Comparison of ENCODE assay signal across 24 mouse cellular contexts in genomic region chr9:67092210-67092609, GRCm38 (mm10). TPM values are rescaled to one million over a fixed set of nuclear protein-coding genes. Genes with fewer than 3 reads are reported as not detected.
DNase-seq lines count a peak whose midpoint lies in the region; ATAC-seq and TF ChIP-seq lines count a peak whose summit lies in the region.
"Had no signal": no experiment of that assay in that cellular context is flagged by ENCODE, and none has a peak within 500 bp of the region (broad histone marks: within the 10 kb centered on the region; RNA-seq: fewer than 3 reads in every experiment).

No protein-coding gene starts in this region.

- H3K9me3 ChIP-seq in forebrain, embryonic 11.5 days (ENCODE audit: control insufficient read depth, low read length), result no peaks in the 10 kb centered on the region
- H3K9me3 ChIP-seq in forebrain, postnatal 0 days (ENCODE audit: low read length), result no peaks in the 10 kb centered on the region
- H3K9me3 ChIP-seq in kidney, embryonic 14.5 days (ENCODE audit: control insufficient read depth, low read length), result no peaks in the 10 kb centered on the region
- no peaks in the 10 kb centered on the region for H3K9me3 ChIP-seq in embryonic facial prominence, embryonic 10.5 days
- H3K9me3 ChIP-seq in limb, embryonic 10.5 days (replicated peaks), result no peaks in the 10 kb centered on the region
- no peaks in the 10 kb centered on the region for H3K9me3 ChIP-seq in midbrain, embryonic 11.5 days (ENCODE audit: control insufficient read depth, low read length)
- H3K9me3 ChIP-seq: forebrain, embryonic 15.5 days; liver, embryonic 13.5 days; lung, embryonic 15.5 days; midbrain, embryonic 10.5 days; neural tube, embryonic 12.5 days; stomach, embryonic 15.5 days had no signal

- no peak overlapping the region for H3K4me2 ChIP-seq in forebrain, embryonic 11.5 days (ENCODE audit: low read depth, low read length, severe bottlenecking)
- no peak overlapping the region for H3K4me2 ChIP-seq in forebrain, postnatal 0 days (ENCODE audit: low read depth)
- no peak overlapping the region for H3K4me2 ChIP-seq in kidney, embryonic 14.5 days (replicated peaks; ENCODE audit: low read depth, low read length)
- H3K4me2 ChIP-seq in midbrain, embryonic 11.5 days, result no peak overlapping the region
- H3K4me2 ChIP-seq: forebrain, embryonic 15.5 days; liver, embryonic 13.5 days; lung, embryonic 15.5 days; neural tube, embryonic 12.5 days; stomach, embryonic 15.5 days had no signal

- no peak for TF ChIP-seq CTCF in forebrain, postnatal 0 days (IDR thresholded peaks at IDR 0.05; ENCODE audit: low read depth)

- peak; percentile 29 for DNase-seq in forebrain, embryonic 11.5 days (ENCODE audit: low spot score)
- no peak for DNase-seq in forebrain, postnatal 0 days
- DNase-seq in kidney, adult 11 months, result no peak
- no peak for DNase-seq in embryonic facial prominence, embryonic 10.5 days (ENCODE audit: low spot score)
- DNase-seq in limb, embryonic 10.5 days (ENCODE audit: low spot score), result peak; percentile 23
- DNase-seq in thymus, postnatal 36 days, result no peak
- DNase-seq in midbrain, embryonic 11.5 days (ENCODE audit: low spot score, missing footprints), result no peak
- DNase-seq: adrenal gland, postnatal 10 days; cerebellum, adult 9-11 months; heart, postnatal 4 days; kidney, postnatal 14 days; liver, embryonic 13.5 days; thymus, adult 2 months had no signal

- no peak overlapping the region for H3K27ac ChIP-seq in forebrain, embryonic 11.5 days (ENCODE audit: low read depth, low read length)
- H3K27ac ChIP-seq in forebrain, postnatal 0 days (ENCODE audit: low read depth, low read length), result no peak overlapping the region
- peak overlapping the region; percentile 30; the same call in 1 of the 2 replicates for H3K27ac ChIP-seq in kidney, embryonic 14.5 days (ENCODE audit: low read depth, low read length)
- H3K27ac ChIP-seq in embryonic facial prominence, embryonic 10.5 days (replicated peaks), result peak overlapping the region; percentile 51
- 0 out of 2 replicates have a peak overlapping the region, but pooled peaks have one; percentile 25 for H3K27ac ChIP-seq in limb, embryonic 10.5 days
- no peak overlapping the region for H3K27ac ChIP-seq in midbrain, embryonic 11.5 days (ENCODE audit: low read depth, low read length)
- H3K27ac ChIP-seq: forebrain, embryonic 15.5 days; hindbrain, postnatal 0 days; liver, embryonic 13.5 days; lung, embryonic 15.5 days; macrophage; midbrain, embryonic 10.5 days; neural tube, embryonic 12.5 days had no signal

- H3K9ac ChIP-seq in forebrain, embryonic 11.5 days (ENCODE audit: low read length), result no peak overlapping the region
- H3K9ac ChIP-seq in forebrain, postnatal 0 days, result no peak overlapping the region
- H3K9ac ChIP-seq in kidney, embryonic 14.5 days (ENCODE audit: low read depth, low read length), result no peak overlapping the region
- no peak overlapping the region for H3K9ac ChIP-seq in midbrain, embryonic 11.5 days (ENCODE audit: low read length)
- H3K9ac ChIP-seq: forebrain, embryonic 15.5 days; liver, embryonic 13.5 days; lung, embryonic 15.5 days; neural tube, embryonic 12.5 days; stomach, embryonic 15.5 days had no signal

- no peak overlapping the region for H3K4me3 ChIP-seq in forebrain, embryonic 11.5 days (ENCODE audit: low read depth, low read length)
- no peak overlapping the region for H3K4me3 ChIP-seq in forebrain, postnatal 0 days (ENCODE audit: low read depth, low read length)
- no peak overlapping the region for H3K4me3 ChIP-seq in kidney, embryonic 14.5 days (ENCODE audit: low read length)
- H3K4me3 ChIP-seq in embryonic facial prominence, embryonic 10.5 days, result no peak overlapping the region
- H3K4me3 ChIP-seq in limb, embryonic 10.5 days, result no peak overlapping the region
- no peak overlapping the region for H3K4me3 ChIP-seq in midbrain, embryonic 11.5 days (ENCODE audit: low read depth, low read length)
- H3K4me3 ChIP-seq: erythroblast, embryonic 14.5 days; forebrain, embryonic 15.5 days; liver, embryonic 13.5 days; lung, embryonic 15.5 days; midbrain, embryonic 10.5 days; neural tube, embryonic 12.5 days; stomach, embryonic 15.5 days had no signal

- H3K4me1 ChIP-seq in forebrain, embryonic 11.5 days (replicated peaks; ENCODE audit: control insufficient read depth, insufficient read depth, low read length), result no peaks in the 10 kb centered on the region
- no peaks in the 10 kb centered on the region for H3K4me1 ChIP-seq in forebrain, postnatal 0 days (ENCODE audit: insufficient read depth)
- H3K4me1 ChIP-seq in kidney, embryonic 14.5 days (ENCODE audit: control insufficient read depth, insufficient read depth, low read length), result peaks cover 9% of the 10 kb centered on the region
- H3K4me1 ChIP-seq in embryonic facial prominence, embryonic 10.5 days, result peaks cover 21% of the 10 kb centered on the region
- H3K4me1 ChIP-seq in limb, embryonic 10.5 days, result peaks cover 13% of the 10 kb centered on the region
- no peaks in the 10 kb centered on the region for H3K4me1 ChIP-seq in midbrain, embryonic 11.5 days (ENCODE audit: control insufficient read depth, insufficient read depth, low read length)
- H3K4me1 ChIP-seq: forebrain, embryonic 15.5 days; midbrain, embryonic 10.5 days; neural tube, embryonic 12.5 days had no signal

- H3K27me3 ChIP-seq in forebrain, embryonic 11.5 days (ENCODE audit: control insufficient read depth, insufficient read depth, low read length), result no peaks in the 10 kb centered on the region
- H3K27me3 ChIP-seq in forebrain, postnatal 0 days (ENCODE audit: insufficient read depth, low read length), result no peaks in the 10 kb centered on the region
- H3K27me3 ChIP-seq in kidney, embryonic 14.5 days (ENCODE audit: control insufficient read depth, insufficient read depth, low read length), result no peaks in the 10 kb centered on the region
- no peaks in the 10 kb centered on the region for H3K27me3 ChIP-seq in embryonic facial prominence, embryonic 10.5 days (replicated peaks; ENCODE audit: low read depth, poor library complexity, severe bottlenecking)
- no peaks in the 10 kb centered on the region for H3K27me3 ChIP-seq in limb, embryonic 10.5 days (ENCODE audit: low read depth, poor library complexity, severe bottlenecking)
- H3K27me3 ChIP-seq in midbrain, embryonic 11.5 days (ENCODE audit: control insufficient read depth, insufficient read depth, low read length), result no peaks in the 10 kb centered on the region
- H3K27me3 ChIP-seq: forebrain, embryonic 15.5 days; liver, embryonic 13.5 days; lung, embryonic 15.5 days; neural tube, embryonic 12.5 days; stomach, embryonic 15.5 days had no signal

- ATAC-seq in forebrain, embryonic 11.5 days (replicated peaks; ENCODE audit: low FRiP score), result no peak
- ATAC-seq in forebrain, postnatal 0 days, result no peak
- ATAC-seq in kidney, embryonic 14.5 days (ENCODE audit: low FRiP score, low TSS enrichment), result no peak
- no peak for ATAC-seq in midbrain, embryonic 11.5 days (ENCODE audit: low FRiP score)
- ATAC-seq: activated CD4-positive, CD25-positive, alpha-beta regulatory T cell, adult 4 months; CD4-positive, CD25-positive, alpha-beta regulatory T cell, adult 4 months; forebrain, embryonic 15.5 days; hindbrain, postnatal 0 days had no signal

- H3K36me3 ChIP-seq in forebrain, embryonic 11.5 days (ENCODE audit: control insufficient read depth, insufficient read depth, low read length), result no peaks in the 10 kb centered on the region
- no peaks in the 10 kb centered on the region for H3K36me3 ChIP-seq in forebrain, postnatal 0 days (ENCODE audit: insufficient read depth)
- H3K36me3 ChIP-seq in kidney, embryonic 14.5 days (ENCODE audit: control insufficient read depth, insufficient read depth, low read length), result no peaks in the 10 kb centered on the region
- H3K36me3 ChIP-seq in embryonic facial prominence, embryonic 10.5 days (replicated peaks), result no peaks in the 10 kb centered on the region
- H3K36me3 ChIP-seq in limb, embryonic 10.5 days, result no peaks in the 10 kb centered on the region
- H3K36me3 ChIP-seq in midbrain, embryonic 11.5 days (ENCODE audit: control insufficient read depth, insufficient read depth, low read length), result no peaks in the 10 kb centered on the region
- H3K36me3 ChIP-seq: forebrain, embryonic 15.5 days; liver, embryonic 13.5 days; lung, embryonic 15.5 days; midbrain, embryonic 10.5 days; neural tube, embryonic 12.5 days; stomach, embryonic 15.5 days had no signal

- 71% methylated on average over 4 of the region's 4 CpGs for WGBS in forebrain, embryonic 11.5 days
- WGBS in forebrain, postnatal 0 days, result 76% methylated on average over 4 of the region's 4 CpGs
- WGBS in kidney, embryonic 14.5 days, result 64% methylated on average over 4 of the region's 4 CpGs
- WGBS in embryonic facial prominence, embryonic 10.5 days, result 76% methylated on average over 4 of the region's 4 CpGs
- WGBS in limb, embryonic 10.5 days, result 78% methylated on average over 4 of the region's 4 CpGs
- whole genome bisulfite sequencing in midbrain, embryonic 11.5 days, result 87% methylated on average over 4 of the region's 4 CpGs

RNA-seq across cellular contexts. Expression of gene Tpm1, which starts 43.0 kb away (rescaled TPM):
- polyA plus RNA-seq in forebrain, embryonic 11.5 days (2014; fragmentation: Nextera tagmentation; extraction: Ambion mirVana), result 320 TPM in 2 replicates
- total RNA-seq in forebrain, postnatal 0 days (2014; rRNA removed), result 131 and 133 TPM in 2 replicates
- polyA plus RNA-seq in forebrain, postnatal 0 days (2015; fragmentation: Nextera tagmentation; extraction: Ambion mirVana), result 120 and 134 TPM in 2 replicates
- polyA plus RNA-seq in kidney, embryonic 14.5 days (2014; fragmentation: Nextera tagmentation; extraction: Ambion mirVana), result 395 and 422 TPM in 2 replicates
- 331 and 369 TPM in 2 replicates for polyA plus RNA-seq in embryonic facial prominence, embryonic 10.5 days (2016; fragmentation: Nextera tagmentation; extraction: Ambion mirVana)
- 252 and 286 TPM in 2 replicates for polyA plus RNA-seq in limb, embryonic 10.5 days (2016; fragmentation: Nextera tagmentation; extraction: Ambion mirVana)
- 298 and 333 TPM in 2 replicates for polyA plus RNA-seq in midbrain, embryonic 11.5 days (2014; fragmentation: Nextera tagmentation; extraction: Ambion mirVana)

Comparison
In these comparisons a context has a peak if more than half of its experiments do, and no peak if none do; other contexts are left out.
1. DNase-seq: peak in forebrain, embryonic 11.5 days (single experiment) and limb, embryonic 10.5 days (single experiment); none in forebrain, postnatal 0 days (single experiment), kidney, adult 11 months (single experiment), embryonic facial prominence, embryonic 10.5 days (single experiment), thymus, postnatal 36 days (0 of 2) and midbrain, embryonic 11.5 days (single experiment).
2. H3K27ac ChIP-seq: peak in kidney, embryonic 14.5 days (single experiment), embryonic facial prominence, embryonic 10.5 days (single experiment) and limb, embryonic 10.5 days (single experiment); none in forebrain, embryonic 11.5 days (single experiment), forebrain, postnatal 0 days (single experiment) and midbrain, embryonic 11.5 days (single experiment).